Mouse (Mus musculus) ES-CJ7 (cell line): ENCODE measurements around the gene Nsun4.
A peak's percentile ranks its signal among the peaks of the same experiment; 100 is the strongest.

ENCODE experiments used
- DNase-seq: peaks from one replicate; pipeline ENCODE4 v3.0.0; 2011; ENCODE audit warnings: low read depth, low spot score

Gene Nsun4

GRCm38 (mm10) chr4:115987436-115987835, 66.2 kb downstream of the Nsun4 start:
- no peak for DNase-seq

GRCm38 (mm10) chr4:115984967-115985366, 68.7 kb downstream of the Nsun4 start:
- DNase-seq: peak; percentile 78

DNA sequence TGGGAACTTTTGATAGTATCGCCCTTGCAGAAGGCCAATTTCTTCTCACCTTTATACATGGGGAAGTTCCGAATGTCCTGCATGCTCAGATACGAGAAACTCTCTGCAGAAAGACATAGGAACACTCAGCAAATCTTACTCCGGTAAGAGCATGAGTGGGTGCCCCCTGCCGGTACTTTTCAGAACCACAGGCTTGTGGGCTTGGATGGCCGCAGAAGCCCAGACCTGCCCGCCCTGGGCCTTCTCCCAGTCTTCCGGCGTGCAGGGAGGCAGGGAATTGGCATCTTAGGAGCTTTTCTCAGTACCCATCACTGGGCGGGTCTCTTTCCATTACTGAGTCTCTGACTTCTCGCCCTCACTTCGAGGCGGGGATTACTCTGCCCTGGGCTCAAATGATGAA, 69.6 kb downstream of the Nsun4 start:
- DNase-seq: peak; percentile 83
